Mouse (Mus musculus) midbrain, embryonic 11.5 days (tissue): Measurements from ENCODE around the gene Gm3264. TPM values are rescaled to one million over a fixed set of nuclear protein-coding genes. Genes with fewer than 3 reads are reported as not detected.
A peak's percentile ranks its signal among the peaks of the same experiment; 100 is the strongest.
"Not testable (repeated sequence)": the region's sequence is repeated elsewhere in the genome, so short reads cannot be mapped to it uniquely, and the experiment has no call there.

Experiments used
- ATAC-seq: fragments of 200-750 bp; cut with Nextera tagmentation; 2 replicates; pipeline ENCODE4 v1.8.0; 2017; ENCODE audit warnings: moderate TSS enrichment, moderate library complexity; ENCODE audit not compliant: low FRiP score
- DNase-seq: peaks from one replicate; pipeline ENCODE4 v3.0.0; 2015; ENCODE audit warnings: low spot score; ENCODE audit errors: missing footprints
- H3K27ac ChIP-seq: fragments of 300-500 bp; sonication (generic); 2 replicates; pipeline ENCODE4 v1.5.1; 2014; ENCODE audit warnings: low read depth, low read length
- H3K27me3 ChIP-seq: fragments of 300-500 bp; sonication (generic); 2 replicates; pipeline ENCODE4 v1.6.1; 2014; ENCODE audit warnings: mild to moderate bottlenecking, low read length, moderate library complexity, mixed read lengths; ENCODE audit not compliant: control insufficient read depth, insufficient read depth
- H3K36me3 ChIP-seq: fragments of 300-500 bp; sonication (generic); 2 replicates; pipeline ENCODE4 v1.6.1; 2014; ENCODE audit warnings: mild to moderate bottlenecking, low read length, moderate library complexity, mixed read lengths; ENCODE audit not compliant: control insufficient read depth, insufficient read depth
- H3K4me1 ChIP-seq: fragments of 300-500 bp; sonication (generic); 2 replicates; pipeline ENCODE4 v1.6.1; 2014; ENCODE audit warnings: low read length; ENCODE audit not compliant: control insufficient read depth, insufficient read depth
- H3K4me2 ChIP-seq: fragments of 300-500 bp; sonication (generic); 2 replicates; pipeline ENCODE4 v1.6.1; 2014; ENCODE audit warnings: mild to moderate bottlenecking, moderate library complexity
- H3K4me3 ChIP-seq: fragments of 300-500 bp; sonication (generic); 2 replicates; pipeline ENCODE4 v1.5.1; 2014; ENCODE audit warnings: low read depth, low read length
- H3K9ac ChIP-seq: fragments of 300-500 bp; sonication (generic); 2 replicates; pipeline ENCODE4 v1.6.1; 2014; ENCODE audit warnings: low read length
- H3K9me3 ChIP-seq: fragments of 300-500 bp; sonication (generic); 2 replicates; pipeline ENCODE4 v1.6.1; 2016; ENCODE audit warnings: low read length; ENCODE audit not compliant: control insufficient read depth
- WGBS: fragments of 180-500 bp; shearing (Covaris S2); extraction: QIAGEN DNeasy Blood & Tissue Kit; methylation state at CpG from one replicate; pipeline ENCODE4 v1.1.7; 2014; 5-methylcytosine and 5-hydroxymethylcytosine counted together
- polyA plus RNA-seq: library from polyadenylated mRNA; unstranded; fragments of >200 nt; fragmentation: Nextera tagmentation; extraction: Ambion mirVana; gene quantifications from 2 replicates; pipeline ENCODE4 v1.2.1, GENCODE M21; 2014

Gm3264 gene
- polyA plus RNA-seq = 0.68 and 0.75 TPM in 2 replicates

DNA sequence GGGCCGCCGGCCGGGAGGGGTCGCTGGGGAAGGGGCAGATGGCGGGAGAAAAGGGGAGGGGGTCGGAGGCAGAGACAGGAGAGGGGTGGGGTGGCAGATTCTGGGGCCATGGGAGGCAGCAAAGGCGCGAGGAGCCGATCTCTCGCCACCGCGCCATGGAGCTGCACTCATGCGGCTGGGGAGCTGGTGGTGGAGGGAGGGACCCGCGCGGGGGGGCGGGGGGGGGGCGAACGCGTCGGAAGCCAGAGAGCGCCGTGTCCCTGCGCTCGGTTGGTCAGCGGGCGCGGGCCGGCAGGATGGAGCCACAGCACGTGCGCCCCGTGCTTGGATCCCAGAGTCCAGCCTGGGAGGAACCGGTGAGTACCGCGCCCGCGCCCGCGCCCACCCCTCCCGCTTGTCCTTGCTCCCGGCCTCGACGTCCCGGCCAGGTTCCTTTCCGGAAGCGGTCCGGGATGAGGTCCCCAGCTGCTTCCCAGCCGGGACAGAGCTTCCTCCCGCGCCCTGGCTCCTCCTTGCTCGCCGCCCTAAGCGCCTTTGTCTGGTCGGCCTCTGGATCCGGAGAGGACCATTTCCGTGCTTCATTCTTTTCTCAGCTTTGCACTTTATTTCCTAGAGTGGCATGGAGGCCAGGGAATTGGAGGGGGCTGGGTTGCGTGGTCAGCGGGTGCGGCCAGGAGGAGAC lies at the start of gene Gm3264:
Gene Gm3264 (plus strand): TSS at position 278 of the 682 bp plus-strand sequence.
- H3K9ac ChIP-seq = peak within 1 kb of the TSS; percentile 52
- H3K4me2 ChIP-seq = peak within 1 kb of the TSS; percentile 41
- DNase-seq = peak; percentile 82
- H3K9me3 ChIP-seq, H3K4me1 ChIP-seq, H3K36me3 ChIP-seq, ATAC-seq, H3K27ac ChIP-seq, H3K27me3 ChIP-seq: not testable (repeated sequence)
- WGBS = 3% methylated on average over 28 of the region's 59 CpGs
- H3K4me3 ChIP-seq = peak within 1 kb of the TSS; percentile 28

GRCm38 (mm10) chr14:4806421-4806820 lies 49.0 kb upstream of the Gm3264 start:
- not testable (repeated sequence) for H3K9me3 ChIP-seq, H3K4me1 ChIP-seq, H3K27me3 ChIP-seq, H3K4me3 ChIP-seq, H3K27ac ChIP-seq, DNase-seq, ATAC-seq, H3K4me2 ChIP-seq, H3K36me3 ChIP-seq, H3K9ac ChIP-seq
- WGBS = 85% methylated on average over 6 of the region's 6 CpGs

DNA sequence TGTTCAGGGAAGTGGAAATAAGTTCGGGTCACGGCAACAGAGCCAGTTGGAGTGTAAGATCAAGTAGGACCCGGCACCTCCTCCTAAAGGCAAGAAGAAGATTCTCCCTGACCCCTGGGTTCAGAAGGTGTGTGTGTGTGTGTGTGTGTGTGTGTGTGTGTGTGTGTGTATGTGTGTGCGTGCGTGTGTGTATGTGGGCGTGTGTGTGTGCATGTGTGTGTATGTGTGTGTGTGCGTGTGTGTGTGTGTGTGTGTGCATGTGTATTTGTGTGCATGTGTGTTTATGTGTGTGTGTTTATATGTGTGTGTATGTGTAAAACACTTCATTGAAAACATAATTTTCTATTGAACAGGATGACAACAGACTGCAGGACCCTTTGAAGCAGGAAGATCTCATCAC lies 33.4 kb upstream of the Gm3264 start:
- not testable (repeated sequence) for H3K9ac ChIP-seq, H3K4me1 ChIP-seq, H3K9me3 ChIP-seq, H3K4me3 ChIP-seq, H3K4me2 ChIP-seq, H3K27me3 ChIP-seq, H3K36me3 ChIP-seq, DNase-seq, H3K27ac ChIP-seq, ATAC-seq
- 87% methylated on average over 3 of the region's 7 CpGs for WGBS

- DNase-seq, H3K27me3 ChIP-seq, H3K4me2 ChIP-seq, H3K9me3 ChIP-seq, ATAC-seq, H3K27ac ChIP-seq, H3K36me3 ChIP-seq, H3K4me1 ChIP-seq, H3K9ac ChIP-seq, H3K4me3 ChIP-seq: not testable (repeated sequence)
- no CpG with 5 or more reads among the region's 4 CpGs for WGBS
Observed at GRCm38 (mm10) chr14:4837806-4838205, 17.6 kb upstream of the Gm3264 start, which contains the start of gene Gm3269. TSS of gene Gm3269 (plus strand) at chr14:4838106.

DNA sequence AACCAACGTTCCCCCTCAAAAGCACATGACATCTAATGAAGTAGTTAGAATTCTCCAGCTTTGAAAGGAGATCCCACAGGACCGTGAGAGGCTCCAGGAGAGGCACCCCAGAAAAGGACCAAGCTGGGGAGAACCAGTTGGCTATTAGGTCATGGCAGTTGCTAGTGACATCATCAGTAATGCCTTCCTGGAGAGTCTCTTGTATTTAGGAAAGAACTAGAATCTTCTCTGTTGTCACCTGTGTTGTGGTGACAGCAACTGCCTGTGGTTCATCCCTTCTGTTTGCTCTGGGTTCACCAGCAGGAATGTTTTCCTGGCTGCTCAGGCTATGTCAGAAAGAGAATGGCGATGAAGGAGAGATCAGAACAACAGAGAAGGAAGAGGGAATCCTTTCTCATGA lies 36.7 kb downstream of the Gm3264 start, which contains the start of gene Gm3278:
Gene Gm3278 (plus strand): TSS at position 301 of the 400 bp plus-strand sequence.
- H3K27me3 ChIP-seq, ATAC-seq, H3K4me3 ChIP-seq, H3K4me1 ChIP-seq, H3K9me3 ChIP-seq, H3K9ac ChIP-seq, DNase-seq, H3K27ac ChIP-seq, H3K4me2 ChIP-seq, H3K36me3 ChIP-seq: not testable (repeated sequence)
- WGBS = 57% methylated on average over 1 of the region's 3 CpGs

Other genes with a start within 250 kb of the Gm3264 start
- gene Gm8159, start 223.2 kb upstream of the Gm3264 start, polyA plus RNA-seq = not detected in 2 replicates
- not detected in 2 replicates for gene Gm3239, start 191.4 kb upstream of the Gm3264 start, polyA plus RNA-seq
- not detected in 2 replicates for gene Gm7876, start 146.3 kb upstream of the Gm3264 start, polyA plus RNA-seq
- 0.14 and 0.55 TPM in 2 replicates for gene Gm3252, start 128.8 kb upstream of the Gm3264 start, polyA plus RNA-seq
- not detected in 2 replicates for gene Gm9602, start 79.2 kb upstream of the Gm3264 start, polyA plus RNA-seq
- gene Gm3269, start 17.5 kb upstream of the Gm3264 start, polyA plus RNA-seq = not detected in 2 replicates
- not detected in 2 replicates for gene Gm3278, start 36.8 kb downstream of the Gm3264 start, polyA plus RNA-seq
- not detected in 2 replicates for gene Gm8297, start 128.4 kb downstream of the Gm3264 start, polyA plus RNA-seq
- not detected in 2 replicates for gene Gm3298, start 160.3 kb downstream of the Gm3264 start, polyA plus RNA-seq
- gene 4930555G01Rik, start 195.1 kb downstream of the Gm3264 start, polyA plus RNA-seq = not detected in 2 replicates
- 2.3 and 2.5 TPM in 2 replicates for gene Gm8281, start 215.5 kb downstream of the Gm3264 start, polyA plus RNA-seq